Mouse (Mus musculus): ENCODE results near the gene Rraga. TPM values are rescaled to one million over a fixed set of nuclear protein-coding genes. Genes with fewer than 3 reads are reported as not detected.
"Not testable (repeated sequence)": the region's sequence is repeated elsewhere in the genome, so short reads cannot be mapped to it uniquely, and the experiment has no call there.

Rraga gene
- polyA plus RNA-seq, 1 experiment from 2014 or later: 104 TPM

DNA sequence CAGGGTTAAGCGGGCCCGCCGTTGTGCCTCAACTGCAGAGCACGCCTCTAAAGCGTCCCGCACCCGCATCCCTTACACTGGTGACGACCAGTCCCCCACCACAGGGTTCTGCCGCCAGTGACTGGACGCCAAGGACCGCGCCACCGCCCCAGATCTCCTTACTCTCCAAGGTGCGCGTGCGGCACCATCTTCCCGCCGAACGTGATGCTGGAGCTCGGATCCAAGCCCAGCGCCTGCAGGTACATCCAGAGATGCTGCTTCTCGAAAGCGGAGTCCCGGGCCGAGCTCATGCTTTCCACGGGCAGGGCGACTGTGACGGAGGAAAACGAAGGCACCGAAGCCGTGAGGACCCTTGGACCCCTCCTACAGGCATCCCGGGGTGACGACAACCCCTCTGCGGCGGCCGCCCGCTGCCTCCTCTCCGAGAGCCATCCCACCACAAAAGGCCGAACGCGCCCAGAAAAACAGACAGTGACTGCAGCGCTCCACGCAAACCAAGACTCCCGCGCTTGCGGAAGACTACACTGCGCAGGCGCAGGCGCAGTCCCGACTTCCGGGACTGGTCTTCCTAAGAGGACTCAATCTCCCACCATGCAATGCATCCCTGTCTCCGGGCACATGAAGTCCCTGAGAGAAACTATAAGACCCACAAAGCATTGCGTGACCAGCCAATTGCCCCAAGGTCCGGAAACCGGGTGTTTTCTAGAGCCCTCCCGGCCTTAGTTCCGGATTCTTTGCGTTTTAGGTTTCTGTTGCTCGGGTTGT, 36.2 kb downstream of the Rraga start, which contains the start of gene Haus6:
Haus6 (minus strand) TSS at position 532 of the 765 bp plus-strand sequence.
- under 1% methylated on average over 59 of the region's 59 CpGs for WGBS
- Histone ChIP-seq H3K4me3 (replicated peaks) (peak within 1 kb of the TSS; percentile 88), H3K4me2 (replicated peaks) (peak within 1 kb of the TSS; percentile 87), H3K27ac (peak within 1 kb of the TSS; percentile 41), H3K9ac (replicated peaks) (peak within 1 kb of the TSS; percentile 86), H3K36me3 (peaks cover under 1% of the 10 kb centered on the region; the same call in 1 of the 2 replicates), H3K27me3 (no peaks in the 10 kb centered on the region), H3K4me1 (replicated peaks) (peaks cover 23% of the 10 kb centered on the region), H3K9me3 (no peaks in the 10 kb centered on the region)
- ATAC-seq: peak; percentile 100

- no peak for ATAC-seq
- H3K9me3 ChIP-seq: no peaks in the 10 kb centered on the region
- WGBS: 38% methylated on average over 8 of the region's 8 CpGs
Measured at GRCm38 (mm10) chr4:86612289-86612620, 36.8 kb downstream of the Rraga start.

DNA sequence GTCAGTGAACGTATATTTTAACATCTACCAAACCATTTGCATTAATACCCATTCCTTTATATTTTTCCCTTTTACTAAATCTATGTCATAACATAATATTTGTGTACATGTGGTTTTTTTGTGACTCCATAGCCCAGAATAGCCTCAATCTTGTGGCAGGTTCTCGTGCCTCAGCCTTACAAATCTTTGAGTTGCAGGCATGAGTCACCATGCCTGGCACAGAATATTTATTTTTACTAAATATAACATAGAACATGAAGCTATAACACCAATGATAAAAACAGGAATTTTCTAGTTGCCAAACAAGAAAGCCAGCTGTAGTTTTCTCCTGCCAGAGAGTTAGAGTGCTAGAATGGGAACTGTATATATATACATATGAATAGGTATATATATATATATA, 45.0 kb downstream of the Rraga start:
- Histone ChIP-seq H3K4me3 (replicated peaks) (no peak overlapping the region), H3K9me3 (no peaks in the 10 kb centered on the region), H3K36me3 (no peaks in the 10 kb centered on the region), H3K4me2 (replicated peaks) (no peak overlapping the region), H3K4me1 (replicated peaks) (no peaks in the 10 kb centered on the region), H3K9ac (replicated peaks) (no peak overlapping the region), H3K27ac (no peak overlapping the region), H3K27me3 (no peaks in the 10 kb centered on the region)
- 81% methylated on average over 2 of the region's 2 CpGs for WGBS
- no peak for ATAC-seq

More at GRCm38 (mm10) chr4:86612289-86612620, 36.8 kb downstream of the Rraga start:
- Histone ChIP-seq H3K36me3 (no peaks in the 10 kb centered on the region), H3K27ac (peak overlapping the region; percentile 41), H3K4me3 (replicated peaks) (peak overlapping the region; percentile 88), H3K4me1 (replicated peaks) (peaks cover 23% of the 10 kb centered on the region), H3K27me3 (no peaks in the 10 kb centered on the region), H3K9ac (replicated peaks) (peak overlapping the region; percentile 52), H3K4me2 (replicated peaks) (peak overlapping the region; percentile 87)

GRCm38 (mm10) chr4:86622116-86622515, 46.6 kb downstream of the Rraga start:
- Histone ChIP-seq H3K27me3 (no peaks in the 10 kb centered on the region), H3K9ac (replicated peaks) (no peak overlapping the region), H3K36me3 (no peaks in the 10 kb centered on the region), H3K4me2 (replicated peaks) (no peak overlapping the region), H3K27ac (no peak overlapping the region), H3K9me3 (no peaks in the 10 kb centered on the region), H3K4me3 (replicated peaks) (no peak overlapping the region), H3K4me1 (replicated peaks) (no peaks in the 10 kb centered on the region)
- WGBS: 87% methylated on average over 3 of the region's 3 CpGs
- no peak for ATAC-seq

DNA sequence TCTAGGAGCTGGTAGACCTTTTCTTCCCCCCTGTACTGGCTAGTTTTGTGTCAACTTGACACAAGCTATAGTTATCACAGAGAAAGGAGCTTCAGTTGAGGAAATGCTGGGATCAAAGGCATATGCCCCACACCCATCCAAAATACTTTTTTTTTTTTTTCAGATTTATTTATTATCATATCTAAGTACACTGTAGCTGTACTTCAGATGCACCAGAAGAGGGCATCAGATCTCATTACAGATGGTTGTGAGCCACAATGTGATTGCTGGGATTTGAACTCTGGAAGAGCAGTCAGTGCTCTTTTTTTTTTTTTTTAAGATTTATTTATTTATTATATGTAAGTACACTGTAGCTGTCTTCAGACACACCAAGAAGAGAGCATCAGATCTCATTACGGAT, 47.1 kb downstream of the Rraga start:
- H3K4me2 ChIP-seq (replicated peaks); ATAC-seq; H3K27me3 ChIP-seq: not testable (repeated sequence)

DNA sequence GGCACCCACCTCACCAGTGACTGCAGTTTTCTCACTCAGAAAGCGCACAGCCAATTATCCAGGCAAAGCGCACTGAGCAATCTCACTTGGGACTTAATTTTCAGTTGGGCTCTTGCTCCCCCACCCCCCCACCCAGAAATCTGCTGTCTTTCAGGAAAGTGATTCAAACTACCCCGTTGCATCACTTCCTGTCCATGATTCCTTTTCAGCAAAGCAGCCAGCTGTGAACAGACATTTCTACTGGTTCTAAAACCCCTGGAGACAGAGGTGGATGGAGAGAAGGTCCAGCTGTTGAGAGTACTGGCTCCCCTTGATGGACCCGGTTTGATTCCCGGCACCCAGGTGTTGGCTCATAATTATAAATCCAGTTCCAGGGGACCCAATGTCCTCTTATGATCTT, 50.0 kb downstream of the Rraga start:
- H3K9me3 ChIP-seq: no peaks in the 10 kb centered on the region

More for the DNA sequence above, 47.1 kb downstream of the Rraga start:
- WGBS: 92% methylated on average over 1 of the region's 1 CpGs
- H3K36me3 ChIP-seq; H3K27ac ChIP-seq; H3K9me3 ChIP-seq; H3K4me1 ChIP-seq (replicated peaks); H3K9ac ChIP-seq (replicated peaks); H3K4me3 ChIP-seq (replicated peaks): not testable (repeated sequence)

DNA sequence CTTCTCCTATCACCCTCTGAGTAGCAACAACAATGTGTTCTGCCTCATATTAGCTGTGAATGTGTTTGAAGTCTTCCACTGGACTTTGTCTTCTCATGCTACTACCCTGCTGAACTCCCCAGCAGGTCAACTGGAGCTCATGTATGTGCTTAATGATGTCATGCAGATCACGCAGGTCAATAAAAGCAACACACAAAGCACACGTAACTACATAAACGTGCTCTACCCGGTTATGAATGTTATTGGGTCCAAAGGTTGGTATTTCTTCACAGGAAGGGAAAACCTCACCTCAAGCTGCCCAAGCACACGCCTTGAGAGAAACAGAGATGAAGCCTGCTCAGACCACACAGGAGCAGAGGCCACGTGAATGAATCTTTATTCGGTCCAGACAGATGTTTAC, 51.0 kb downstream of the Rraga start:
- not testable (repeated sequence) for H3K27ac ChIP-seq; H3K36me3 ChIP-seq; H3K27me3 ChIP-seq; H3K4me1 ChIP-seq (replicated peaks); ATAC-seq; H3K4me3 ChIP-seq (replicated peaks); H3K4me2 ChIP-seq (replicated peaks); H3K9me3 ChIP-seq; H3K9ac ChIP-seq (replicated peaks)
- 89% methylated on average over 7 of the region's 7 CpGs for WGBS

More for the DNA sequence above, 50.0 kb downstream of the Rraga start:
- no peak overlapping the region for H3K9ac ChIP-seq (replicated peaks)
- H3K4me3 ChIP-seq (replicated peaks): no peak overlapping the region
- ATAC-seq: no peak
- no peak overlapping the region for H3K27ac ChIP-seq
- no peak overlapping the region for H3K4me2 ChIP-seq (replicated peaks)
- no peaks in the 10 kb centered on the region for H3K4me1 ChIP-seq (replicated peaks)
- WGBS: 89% methylated on average over 5 of the region's 5 CpGs
- H3K27me3 ChIP-seq: no peaks in the 10 kb centered on the region
- H3K36me3 ChIP-seq: no peaks in the 10 kb centered on the region

Other genes starting within 250 kb of the Rraga start
- gene Saxo1, start 17.3 kb upstream of the Rraga start, polyA plus RNA-seq (2015; fragmentation: Nextera tagmentation; extraction: Ambion mirVana): not detected in 2 replicates
- gene Haus6, start 36.4 kb downstream of the Rraga start, polyA plus RNA-seq (2015; fragmentation: Nextera tagmentation; extraction: Ambion mirVana): 11.5 and 12.0 TPM in 2 replicates
- 40.3 and 41.8 TPM in 2 replicates for gene Plin2, start 94.4 kb downstream of the Rraga start, polyA plus RNA-seq (2015; fragmentation: Nextera tagmentation; extraction: Ambion mirVana)
- gene Dennd4c, start 172.9 kb downstream of the Rraga start, polyA plus RNA-seq (2015; fragmentation: Nextera tagmentation; extraction: Ambion mirVana): 3.5 and 5.6 TPM in 2 replicates

Measured in midbrain, embryonic 13.5 days (tissue).